Mouse (Mus musculus) small intestine, adult 2 months (tissue): ENCODE results near the gene Antxrl.

Source experiments
- CTCF ChIP-seq: fragments of 200-500 bp; IDR thresholded peaks from 2 replicates; pipeline ENCODE4 v1.5.1; 2012; ENCODE audit warnings: low read depth, mild to moderate bottlenecking, control low read depth, inconsistent platforms, low read length, moderate library complexity, mixed read lengths; ENCODE audit not compliant: insufficient replicate concordance, insufficient read length; ENCODE audit errors: extremely low read depth
- POLR2A ChIP-seq: fragments of 200-500 bp; IDR thresholded peaks from 2 replicates; pipeline ENCODE4 v1.6.1; 2012; ENCODE audit warnings: low read depth, mild to moderate bottlenecking, control low read depth, inconsistent platforms, low read length, moderate library complexity

GRCm38 (mm10) chr14:34078293-34078692 is 25.8 kb downstream of the Antxrl start:
- TF ChIP-seq CTCF = no peak
- no peak for TF ChIP-seq POLR2A
